Mouse (Mus musculus): ENCODE results near the gene Fgf13. TPM values are rescaled to one million over a fixed set of nuclear protein-coding genes. Genes with fewer than 3 reads are reported as not detected.

Gene Fgf13
- polyA plus RNA-seq, 1 experiment: 104 TPM

GRCm38 (mm10) chrX:59034969-59035368 is 532.9 kb downstream of the Fgf13 start:
- H3K27ac ChIP-seq (ENCODE audit: insufficient read depth, low read length): no peak overlapping the region
- H3K4me3 ChIP-seq (ENCODE audit: insufficient read depth, low read length): no peak overlapping the region
- H3K4me1 ChIP-seq (ENCODE audit: control insufficient read depth, insufficient read depth, low read length): no peaks in the 10 kb centered on the region
- TF ChIP-seq CTCF (IDR thresholded peaks at IDR 0.05; ENCODE audit: extremely low read depth, insufficient read depth, low read length) (no peak), POLR2A (IDR thresholded peaks at IDR 0.05; ENCODE audit: extremely low read depth, insufficient read depth, low read length) (no peak)
